Comparison of ENCODE assay signal across 7 mouse cellular contexts in genomic region chr4:45844355-45844754, GRCm38 (mm10). TPM values are rescaled to one million over a fixed set of nuclear protein-coding genes. Genes with fewer than 3 reads are reported as not detected.
DNase-seq lines count a peak whose midpoint lies in the region; ATAC-seq and TF ChIP-seq lines count a peak whose summit lies in the region.

No protein-coding gene starts in this region.

- peak; percentile 18 for DNase-seq in kidney, adult 9 months
- DNase-seq in ES-CJ7 (ENCODE audit: low read depth, low spot score), result peak; percentile 81
- DNase-seq in induced T-regulatory cell, adult 2 months (ENCODE audit: low read depth), result peak; percentile 72
- peak; percentile 21 for DNase-seq in yolk sac, embryonic 10.5 days (ENCODE audit: low spot score)

- H3K9ac ChIP-seq in kidney, embryonic 15.5 days, result no peak overlapping the region
- no peak overlapping the region for H3K9ac ChIP-seq in midbrain, embryonic 16.5 days (ENCODE audit: low read depth, low read length)

- H3K4me2 ChIP-seq in kidney, embryonic 15.5 days, result no peak overlapping the region
- no peak overlapping the region for H3K4me2 ChIP-seq in midbrain, embryonic 16.5 days (ENCODE audit: low read length)

- H3K27ac ChIP-seq in kidney, embryonic 15.5 days, result no peak overlapping the region
- no peak overlapping the region; the same call in 1 of the 2 replicates for H3K27ac ChIP-seq in bone marrow, adult 2 months (ENCODE audit: control insufficient read depth, insufficient read depth, low read depth, low read length, poor library complexity)
- H3K27ac ChIP-seq in midbrain, embryonic 16.5 days (ENCODE audit: low read length), result no peak overlapping the region

- ATAC-seq in kidney, embryonic 15.5 days (replicated peaks; ENCODE audit: low FRiP score), result no peak
- ATAC-seq in midbrain, embryonic 16.5 days, result 0 out of 2 replicates have a peak, but pooled peaks have one; percentile 56

- no peaks in the 10 kb centered on the region for H3K9me3 ChIP-seq in kidney, embryonic 15.5 days (replicated peaks)
- H3K9me3 ChIP-seq in midbrain, embryonic 16.5 days (replicated peaks; ENCODE audit: control insufficient read depth, low read length, poor library complexity, severe bottlenecking), result no peaks in the 10 kb centered on the region

- no peak overlapping the region for H3K4me3 ChIP-seq in kidney, embryonic 15.5 days (replicated peaks)
- H3K4me3 ChIP-seq in bone marrow, adult 2 months (replicated peaks; ENCODE audit: control insufficient read depth, low read depth, low read length), result no peak overlapping the region
- no peak overlapping the region for H3K4me3 ChIP-seq in midbrain, embryonic 16.5 days (ENCODE audit: low read depth, low read length)

- TF ChIP-seq CTCF in bone marrow, adult 2 months (IDR thresholded peaks at IDR 0.05; ENCODE audit: control insufficient read depth, insufficient read depth, low read length), result peak; percentile 41; the same call in 1 of the 2 replicates

- H3K4me1 ChIP-seq in kidney, embryonic 15.5 days, result peaks cover 22% of the 10 kb centered on the region
- H3K4me1 ChIP-seq in bone marrow, adult 2 months (ENCODE audit: control insufficient read depth, insufficient read depth, low read length), result no peaks in the 10 kb centered on the region
- H3K4me1 ChIP-seq in midbrain, embryonic 16.5 days (ENCODE audit: control insufficient read depth, insufficient read depth, low read length), result no peaks in the 10 kb centered on the region; the same call in 1 of the 2 replicates

- no peak for TF ChIP-seq POLR2A in bone marrow, adult 2 months (IDR thresholded peaks at IDR 0.05; ENCODE audit: borderline replicate concordance, control insufficient read depth, low read depth, low read length)

- no peaks in the 10 kb centered on the region for H3K36me3 ChIP-seq in kidney, embryonic 15.5 days
- H3K36me3 ChIP-seq in midbrain, embryonic 16.5 days (ENCODE audit: control insufficient read depth, insufficient read depth, low read length), result no peaks in the 10 kb centered on the region

- peaks cover 18% of the 10 kb centered on the region for H3K27me3 ChIP-seq in kidney, embryonic 15.5 days
- H3K27me3 ChIP-seq in midbrain, embryonic 16.5 days (ENCODE audit: control insufficient read depth, insufficient read depth, low read depth, low read length), result no peaks in the 10 kb centered on the region

- 54% methylated on average over 14 of the region's 14 CpGs for WGBS in kidney, embryonic 15.5 days
- 43% methylated on average over 14 of the region's 14 CpGs for WGBS in bone marrow, adult 2 months
- WGBS in midbrain, embryonic 16.5 days, result 45% methylated on average over 14 of the region's 14 CpGs

RNA-seq across cellular contexts. Expression of gene Stra6l, which starts 4.1 kb away (rescaled TPM):
- 0.57 and 0.84 TPM in 2 replicates for polyA plus RNA-seq in kidney, embryonic 15.5 days (2015; fragmentation: Nextera tagmentation; extraction: Ambion mirVana)
- polyA plus RNA-seq in bone marrow, adult 2 months (2011; ENCODE audit: insufficient read depth, insufficient read length, low replicate concordance, missing spikeins), result not detected in 2 replicates
- 1.0 and 1.2 TPM in 2 replicates for polyA plus RNA-seq in midbrain, embryonic 16.5 days (2015; fragmentation: Nextera tagmentation; extraction: Ambion mirVana)

RNA-seq across cellular contexts. Expression of gene Igfbpl1, which starts 17.6 kb away (rescaled TPM):
- 0.06 and 0.10 TPM in 2 replicates for polyA plus RNA-seq in kidney, embryonic 15.5 days (2015; fragmentation: Nextera tagmentation; extraction: Ambion mirVana)
- polyA plus RNA-seq in bone marrow, adult 2 months (2011; ENCODE audit: insufficient read depth, insufficient read length, low replicate concordance, missing spikeins), result 1.6 TPM in 1 of 2 replicates, not detected in the other
- polyA plus RNA-seq in midbrain, embryonic 16.5 days (2015; fragmentation: Nextera tagmentation; extraction: Ambion mirVana), result 33.4 and 39.5 TPM in 2 replicates

RNA-seq across cellular contexts. Expression of gene Aldh1b1, which starts 45.5 kb away (rescaled TPM):
- polyA plus RNA-seq in kidney, embryonic 15.5 days (2015; fragmentation: Nextera tagmentation; extraction: Ambion mirVana), result 10.8 and 11.2 TPM in 2 replicates
- polyA plus RNA-seq in bone marrow, adult 2 months (2011; ENCODE audit: insufficient read depth, insufficient read length, low replicate concordance, missing spikeins), result 2.3 and 13.1 TPM in 2 replicates
- 22.7 and 24.2 TPM in 2 replicates for polyA plus RNA-seq in midbrain, embryonic 16.5 days (2015; fragmentation: Nextera tagmentation; extraction: Ambion mirVana)

RNA-seq across cellular contexts. Expression of gene Ccdc180, which starts 45.7 kb away (rescaled TPM):
- 0.35 and 0.58 TPM in 2 replicates for polyA plus RNA-seq in kidney, embryonic 15.5 days (2015; fragmentation: Nextera tagmentation; extraction: Ambion mirVana)
- polyA plus RNA-seq in bone marrow, adult 2 months (2011; ENCODE audit: insufficient read depth, insufficient read length, low replicate concordance, missing spikeins), result 1.0 and 1.4 TPM in 2 replicates
- 0.39 and 0.59 TPM in 2 replicates for polyA plus RNA-seq in midbrain, embryonic 16.5 days (2015; fragmentation: Nextera tagmentation; extraction: Ambion mirVana)

Comparison
In these comparisons a context has a peak if more than half of its experiments do, and no peak if none do; other contexts are left out.
1. DNase-seq: peak in every context shown above with its lines; median percentile 81 in ES-CJ7; 72 in induced T-regulatory cell, adult 2 months; 21 in yolk sac, embryonic 10.5 days; 18 in kidney, adult 9 months.
2. RNA of gene Igfbpl1, which starts 17.6 kb away (polyA plus RNA-seq): 33.4 to 39.5 TPM in midbrain, embryonic 16.5 days; 1.6 TPM in bone marrow, adult 2 months and 0.06 to 0.10 TPM in kidney, embryonic 15.5 days; every median in the first group is over 10 times any median in the second.